Mouse (Mus musculus): ENCODE measurements around the gene Fndc3a.

The Fndc3a gene

DNA sequence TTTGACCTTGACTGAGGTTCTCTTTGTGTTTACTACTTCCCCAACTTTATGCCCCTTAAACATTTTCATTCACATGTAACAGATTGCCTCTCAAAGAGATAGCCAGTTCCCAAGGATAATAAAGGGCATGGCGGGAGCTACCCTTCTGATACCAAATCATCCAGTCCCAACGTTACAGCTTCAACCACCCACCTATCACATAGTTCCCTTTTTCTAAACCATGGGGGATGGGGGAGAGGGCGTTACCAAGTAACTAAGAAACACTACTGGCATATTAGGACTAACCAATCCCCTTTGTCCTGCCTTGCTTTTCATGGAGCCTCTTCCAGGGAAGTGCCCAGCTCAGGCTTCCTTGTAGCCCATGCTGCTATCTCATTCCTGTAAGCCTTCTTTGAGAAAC, 32.6 kb downstream of the Fndc3a start:
- no peak for DNase-seq (ENCODE audit: low spot score in 2 of 2)

- no peak for DNase-seq (ENCODE audit: low spot score in 2 of 2)
These were observed 37.9 kb downstream of the Fndc3a start for GRCm38 (mm10) chr14:72671911-72672310.

DNA sequence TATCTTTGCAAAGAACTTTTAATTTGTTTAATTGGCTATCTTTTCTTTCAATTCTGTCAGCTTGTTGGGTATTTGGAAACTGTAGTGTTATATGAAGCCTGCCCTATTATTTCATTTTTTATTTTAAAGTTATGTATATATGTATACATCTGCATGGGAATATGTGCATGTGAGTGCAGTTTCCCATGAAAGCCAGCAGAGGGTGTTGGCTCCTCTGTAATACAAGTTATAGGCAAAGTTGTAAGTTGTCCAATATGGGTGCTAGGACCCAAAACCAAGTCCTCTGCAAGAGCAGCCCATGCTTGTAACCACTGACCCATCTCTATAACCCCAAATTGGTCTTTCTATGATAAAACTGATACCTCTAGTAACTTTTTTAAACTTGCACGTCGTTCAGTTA, 38.8 kb downstream of the Fndc3a start:
- DNase-seq (ENCODE audit: low spot score in 2 of 2): no peak

DNA sequence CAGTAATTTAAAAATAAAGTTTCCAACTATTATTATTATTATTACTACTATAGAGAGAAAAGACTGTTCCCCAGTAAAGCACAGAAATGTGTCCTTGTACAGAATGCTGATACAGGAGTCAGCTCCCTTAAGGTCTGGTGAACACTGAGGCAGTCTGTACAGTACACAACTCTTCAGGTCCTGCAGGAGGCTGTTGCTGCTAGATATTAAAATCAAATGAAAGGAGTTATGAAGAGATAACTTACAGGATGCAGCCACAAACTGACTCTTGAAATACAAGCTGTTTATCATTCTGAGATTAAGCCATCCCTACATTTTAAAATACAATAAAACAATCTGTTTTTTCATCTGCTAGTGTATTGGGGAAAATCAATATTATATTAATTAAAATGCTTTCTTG, 60.5 kb downstream of the Fndc3a start:
- no peak for DNase-seq (ENCODE audit: low spot score in 2 of 2)

- DNase-seq (ENCODE audit: low spot score in 2 of 2): no peak
These were observed 64.3 kb downstream of the Fndc3a start for GRCm38 (mm10) chr14:72645512-72645911.

DNA sequence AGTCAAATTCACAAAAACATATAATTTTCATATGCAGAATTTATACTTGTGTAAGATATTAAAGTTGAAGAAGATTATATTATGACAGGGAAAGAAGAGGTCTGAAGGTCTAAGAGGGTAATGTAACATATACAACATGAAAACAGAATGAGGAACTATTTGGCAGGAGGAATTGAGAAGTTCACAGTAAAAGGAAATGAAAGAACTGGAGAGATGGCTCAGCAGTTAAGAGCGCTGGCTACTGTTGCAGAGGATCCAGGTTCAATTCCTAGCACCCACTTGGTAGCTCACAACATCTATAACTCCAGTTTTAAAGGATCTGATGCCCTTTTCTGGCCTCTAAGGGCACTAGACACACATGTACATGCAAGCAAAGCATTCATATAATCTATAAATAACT, 65.2 kb downstream of the Fndc3a start:
- no peak for DNase-seq (ENCODE audit: low spot score in 2 of 2)

GRCm38 (mm10) chr14:72638507-72638906, 71.3 kb downstream of the Fndc3a start:
- no peak for DNase-seq (ENCODE audit: low spot score in 2 of 2)

- no peak for DNase-seq (ENCODE audit: low spot score in 2 of 2)
These were observed 76.2 kb downstream of the Fndc3a start for GRCm38 (mm10) chr14:72633571-72633970.

GRCm38 (mm10) chr14:72625411-72625810, 84.4 kb downstream of the Fndc3a start:
- DNase-seq (ENCODE audit: low spot score in 2 of 2): no peak

DNA sequence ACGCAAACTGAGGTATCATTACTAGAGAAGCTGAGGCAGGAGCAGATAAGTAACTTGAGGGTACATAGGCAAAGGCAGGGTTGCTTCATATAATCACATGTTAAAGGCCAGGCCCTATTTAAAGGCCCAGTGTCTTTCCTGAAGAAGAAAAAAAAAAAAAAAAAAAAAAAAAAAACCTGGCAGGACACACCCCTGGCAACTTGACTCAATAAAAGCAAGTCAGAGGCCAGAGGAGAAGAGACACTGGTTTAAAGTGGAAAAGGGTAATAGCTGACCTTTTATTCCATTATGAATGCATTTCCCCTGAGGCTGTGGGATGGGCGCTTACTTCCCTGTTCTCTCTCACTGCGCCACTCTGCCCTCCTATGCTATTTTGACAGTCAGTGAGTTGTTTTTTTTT, 105.7 kb downstream of the Fndc3a start:
- no peak for DNase-seq (ENCODE audit: low spot score in 2 of 2)

DNA sequence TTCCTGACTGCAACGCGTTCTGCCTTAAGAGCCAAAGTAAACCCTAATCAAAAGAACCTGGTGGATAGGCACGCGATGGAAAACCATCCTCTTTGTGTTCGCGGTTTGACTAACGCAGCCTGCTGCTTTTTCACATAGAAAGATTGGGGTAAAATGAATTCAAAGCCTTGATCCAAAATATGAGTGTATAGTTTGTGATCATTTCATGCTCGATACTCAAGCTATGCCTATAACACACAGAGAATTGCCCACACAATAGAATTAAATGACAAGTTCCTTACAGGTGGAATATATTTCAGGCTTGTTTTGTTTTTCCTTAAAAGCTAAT, 106.6 kb downstream of the Fndc3a start:
- DNase-seq (ENCODE audit: low spot score in 2 of 2): no peak

- DNase-seq (ENCODE audit: low spot score in 2 of 2): peak; percentile 80 to 85
These were observed 107.1 kb downstream of the Fndc3a start for GRCm38 (mm10) chr14:72602521-72603193.

DNA sequence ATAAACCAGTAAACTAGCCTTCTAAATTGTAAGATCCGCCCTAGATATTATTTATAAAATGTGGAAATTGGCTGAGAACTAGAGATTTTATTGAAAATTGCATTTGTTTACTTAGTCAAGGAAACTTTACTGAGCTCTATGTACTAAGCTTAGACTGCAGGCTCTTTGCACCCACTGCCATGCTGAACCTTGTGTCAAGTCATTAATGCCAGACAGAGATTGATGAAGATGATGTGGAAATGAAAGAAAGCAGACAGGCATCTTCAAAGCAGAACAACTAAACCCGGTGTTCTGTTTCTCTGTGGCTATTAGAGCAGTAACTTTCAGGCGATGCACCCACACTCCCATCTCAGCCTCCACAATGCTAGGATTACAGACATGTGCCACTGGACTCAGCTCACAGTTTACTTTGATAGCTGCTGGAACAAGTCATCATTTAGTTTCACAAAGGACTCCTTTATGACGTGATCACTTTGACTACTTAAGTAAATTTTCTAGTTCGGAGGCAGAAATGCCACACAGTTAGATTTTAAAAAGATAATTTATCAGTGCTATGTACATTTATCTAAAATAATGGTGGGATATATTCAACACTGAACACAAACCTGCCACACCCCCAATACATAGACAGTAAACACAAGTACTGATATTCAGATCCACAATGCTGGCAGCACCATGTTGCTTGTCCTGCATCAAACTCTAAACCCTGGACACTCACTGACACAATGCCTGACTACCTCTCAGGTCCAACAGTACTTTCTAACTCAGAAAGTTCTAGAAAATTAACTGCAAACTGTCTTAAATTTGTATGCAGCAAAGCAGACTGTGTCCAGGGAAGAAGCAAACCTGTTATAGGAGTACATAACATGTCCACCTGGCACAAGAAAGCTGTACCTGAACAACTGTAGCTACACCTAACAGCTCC, 108.2 kb downstream of the Fndc3a start:
- no peak for DNase-seq (ENCODE audit: low spot score in 2 of 2)

DNA sequence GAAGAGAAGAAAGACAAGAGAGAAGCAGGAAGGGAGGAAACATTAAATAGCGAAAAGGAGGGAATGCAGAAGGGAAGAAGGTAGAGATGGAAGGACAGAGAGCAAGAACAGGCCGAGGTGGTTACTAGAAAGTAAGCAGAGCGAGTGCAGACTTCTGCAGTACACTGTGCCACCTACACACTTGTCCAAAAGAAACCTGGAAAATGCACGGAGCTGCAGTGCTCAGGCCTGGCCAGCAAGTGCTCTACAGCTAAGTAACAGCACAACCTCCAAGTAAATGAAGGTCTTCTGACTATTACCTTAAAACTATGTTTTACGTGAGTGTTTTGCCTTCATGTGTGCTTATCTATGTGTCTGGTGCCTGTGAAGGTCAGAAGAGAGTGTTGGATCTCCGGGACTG, 109.4 kb downstream of the Fndc3a start:
- DNase-seq (ENCODE audit: low spot score in 2 of 2): no peak

GRCm38 (mm10) chr14:72598976-72599740, 110.6 kb downstream of the Fndc3a start:
- DNase-seq (ENCODE audit: low spot score in 2 of 2): no peak

DNA sequence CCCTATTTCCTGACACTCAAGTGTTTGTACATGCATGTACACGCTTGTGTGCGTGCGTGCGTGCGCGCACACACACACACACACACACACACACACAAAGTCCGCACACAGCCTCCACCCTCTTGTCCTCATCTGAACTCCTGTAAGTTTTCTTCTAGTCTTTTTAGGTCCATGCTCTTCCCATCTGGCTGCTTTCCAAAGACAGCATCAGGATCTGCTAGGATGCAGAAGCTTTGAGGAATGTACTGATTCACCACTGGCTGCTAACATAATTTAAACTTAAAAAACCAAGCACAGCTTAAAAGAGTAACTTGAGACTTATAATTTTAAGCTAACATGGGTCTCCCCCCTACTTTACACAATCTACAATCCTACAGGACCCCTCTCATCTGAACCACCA, 115.6 kb downstream of the Fndc3a start:
- no peak for DNase-seq (ENCODE audit: low spot score in 2 of 2)

DNA sequence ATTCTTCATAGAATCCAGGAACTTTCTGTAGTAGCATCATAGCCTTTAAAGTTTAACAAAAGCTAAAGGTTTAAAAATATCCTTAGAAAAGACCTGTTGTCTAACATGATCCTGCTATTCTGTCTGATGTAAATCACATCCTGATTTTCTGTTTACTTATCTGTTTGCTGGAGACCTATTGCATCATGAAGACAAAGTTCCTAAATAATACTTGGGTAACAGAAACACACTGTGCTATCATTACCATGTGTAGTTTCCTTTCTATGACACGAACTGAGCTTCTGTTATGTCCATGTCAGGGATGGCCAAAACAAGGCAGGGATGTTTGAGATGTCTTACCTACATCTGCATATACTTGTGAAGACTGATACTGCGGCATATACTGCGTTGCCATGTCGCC, 120.4 kb downstream of the Fndc3a start:
- no peak for DNase-seq (ENCODE audit: low spot score in 2 of 2)

DNA sequence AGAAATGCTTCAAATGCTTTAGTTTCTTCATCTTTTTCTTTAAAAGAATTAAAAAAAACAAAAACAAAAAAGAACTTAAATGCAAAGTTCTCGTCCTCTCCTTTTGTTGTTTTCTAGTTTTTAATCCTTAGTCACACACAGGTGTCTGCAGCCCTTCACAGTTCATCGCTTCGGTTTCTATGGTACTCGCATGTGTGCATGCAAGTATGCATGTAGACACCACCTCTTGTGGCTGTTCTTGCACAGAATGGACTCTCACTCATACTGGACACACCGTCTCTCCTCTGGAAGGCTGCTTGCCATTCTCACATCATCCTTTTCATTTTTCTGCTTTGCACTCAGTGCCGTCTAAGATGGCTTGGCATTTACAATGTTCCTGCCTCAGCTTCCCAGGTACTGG, 126.8 kb downstream of the Fndc3a start:
- DNase-seq (ENCODE audit: low spot score in 2 of 2): no peak

GRCm38 (mm10) chr14:72580991-72581390, 128.8 kb downstream of the Fndc3a start:
- DNase-seq (ENCODE audit: low spot score in 2 of 2): no peak

DNA sequence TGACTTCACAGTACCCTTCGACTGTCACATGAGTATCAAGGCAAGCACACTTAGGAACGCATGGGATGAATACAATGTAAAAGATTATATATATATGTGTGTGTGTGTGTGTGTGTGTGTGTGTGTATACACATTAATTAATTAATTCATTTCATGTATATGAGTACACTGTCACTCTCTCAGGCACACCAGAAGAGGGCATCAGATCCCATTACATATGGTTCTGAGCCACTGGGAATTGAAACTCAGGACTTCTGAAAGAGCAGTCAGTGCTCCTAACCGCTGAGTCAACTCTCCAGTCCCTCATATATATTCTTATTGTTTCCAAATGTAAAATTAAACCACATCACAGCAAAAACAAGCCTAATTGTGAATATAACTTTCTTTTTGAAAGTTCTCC, 133.5 kb downstream of the Fndc3a start:
- DNase-seq (ENCODE audit: low spot score in 2 of 2): no peak

DNA sequence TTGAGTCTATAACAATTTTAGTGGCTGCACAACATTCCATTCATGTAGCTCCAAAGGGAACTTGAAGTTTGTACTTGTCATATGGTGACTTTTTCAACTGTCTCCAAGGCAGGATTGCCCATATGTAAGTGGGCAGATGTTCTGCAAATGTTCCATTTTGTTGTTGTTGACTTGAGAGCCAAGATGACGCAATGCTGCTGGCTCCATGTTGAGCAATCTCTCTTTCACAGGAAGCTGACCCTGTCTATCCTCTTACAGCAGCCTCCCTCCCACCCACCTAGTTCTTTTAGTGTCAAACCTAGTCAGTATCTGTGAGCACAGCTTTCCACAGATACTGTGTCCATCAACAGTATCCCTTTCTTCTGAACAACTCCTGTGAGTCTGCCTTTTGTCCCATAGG, 145.9 kb downstream of the Fndc3a start:
- DNase-seq (ENCODE audit: low spot score in 2 of 2): no peak

DNA sequence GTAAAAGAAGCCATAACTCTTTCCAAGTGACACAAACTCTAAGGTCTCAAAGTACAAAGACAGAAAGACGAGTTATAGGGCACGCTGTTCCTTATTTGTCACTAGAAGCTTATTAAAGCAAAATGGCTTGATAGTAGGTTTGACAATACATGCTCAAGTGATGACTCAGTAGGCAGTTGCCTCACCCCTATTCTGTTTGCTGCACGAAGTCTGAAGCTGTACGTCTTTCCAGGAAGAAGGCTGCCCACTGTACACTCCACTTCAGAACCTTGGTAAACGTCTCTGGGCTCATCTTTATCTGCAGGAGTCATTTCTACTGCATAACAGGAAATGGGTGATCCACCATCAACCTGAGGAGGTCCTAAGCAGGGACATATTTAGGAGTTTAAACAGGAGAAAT, 151.0 kb downstream of the Fndc3a start:
- no peak for DNase-seq (ENCODE audit: low spot score in 2 of 2)

- DNase-seq (ENCODE audit: low spot score in 2 of 2): no peak
These were observed 154.0 kb downstream of the Fndc3a start for GRCm38 (mm10) chr14:72555846-72556245.
